Mouse (Mus musculus): Measurements from ENCODE around the gene Sbp.

DNA sequence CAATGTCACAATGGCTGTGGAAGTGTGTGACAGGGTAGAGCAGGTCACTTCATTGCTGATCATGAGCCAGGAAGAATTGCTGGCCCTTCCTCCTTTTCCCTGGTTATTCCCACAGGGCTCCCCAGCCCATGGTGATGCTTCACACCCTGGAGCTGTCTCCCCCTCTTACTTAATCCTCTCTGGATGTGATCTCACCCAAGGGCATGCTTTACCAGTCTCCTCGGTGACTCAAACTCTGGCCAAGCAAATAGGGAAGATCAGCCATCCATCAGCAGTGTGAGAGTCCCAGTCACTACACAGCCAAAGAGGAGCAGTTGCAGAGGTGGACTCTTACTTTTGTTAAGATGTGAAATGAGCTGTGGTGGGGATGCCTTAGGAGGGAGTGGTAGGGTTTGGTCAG, 43.5 kb downstream of the Sbp start:
- TF ChIP-seq CTCF (IDR thresholded peaks at IDR 0.05) (no peak), EP300 (IDR thresholded peaks at IDR 0.05) (no peak)
